Mouse (Mus musculus): ENCODE data around the gene Cnih1. TPM values are rescaled to one million over a fixed set of nuclear protein-coding genes. Genes with fewer than 3 reads are reported as not detected.
"Not testable (repeated sequence)": the region's sequence is repeated elsewhere in the genome, so short reads cannot be mapped to it uniquely, and the experiment has no call there.

Gene Cnih1
- polyA plus RNA-seq, 1 experiment from 2014 or later = 188 TPM

GRCm38 (mm10) chr14:46759970-46760354 is 28.2 kb downstream of the Cnih1 start:
- peaks cover 13% of the 10 kb centered on the region for H3K4me1 ChIP-seq
- H3K27ac ChIP-seq (replicated peaks) = no peak overlapping the region
- under 1% methylated on average over 7 of the region's 7 CpGs for WGBS
- H3K9me3 ChIP-seq (replicated peaks) = no peaks in the 10 kb centered on the region
- H3K4me3 ChIP-seq (replicated peaks) = peak overlapping the region; percentile 70
- H3K9ac ChIP-seq = no peak overlapping the region
- peak overlapping the region; percentile 91 for H3K4me2 ChIP-seq (replicated peaks)
- no peaks in the 10 kb centered on the region for H3K27me3 ChIP-seq
- peaks cover 7% of the 10 kb centered on the region; the same call in 1 of the 2 replicates for H3K36me3 ChIP-seq
- ATAC-seq (ENCODE audit: insufficient number of reproducible peaks, low FRiP score, low TSS enrichment, low read depth) = no peak

- Histone ChIP-seq H3K4me3 (replicated peaks) (no peak overlapping the region), H3K36me3 (no peaks in the 10 kb centered on the region), H3K4me2 (replicated peaks) (no peak overlapping the region), H3K9me3 (replicated peaks) (no peaks in the 10 kb centered on the region), H3K27me3 (no peaks in the 10 kb centered on the region), H3K9ac (no peak overlapping the region), H3K27ac (replicated peaks) (no peak overlapping the region), H3K4me1 (peaks cover 13% of the 10 kb centered on the region)
- WGBS = 58% methylated on average over 9 of the region's 9 CpGs
- ATAC-seq (ENCODE audit: insufficient number of reproducible peaks, low FRiP score, low TSS enrichment, low read depth) = no peak
Measured at GRCm38 (mm10) chr14:46757736-46758135, 30.5 kb downstream of the Cnih1 start.

GRCm38 (mm10) chr14:46755851-46756250 is 32.4 kb downstream of the Cnih1 start:
- no peak for ATAC-seq (ENCODE audit: insufficient number of reproducible peaks, low FRiP score, low TSS enrichment, low read depth)
- no peaks in the 10 kb centered on the region for H3K9me3 ChIP-seq (replicated peaks)

GRCm38 (mm10) chr14:46754371-46754770 is 33.8 kb downstream of the Cnih1 start:
- 70% methylated on average over 10 of the region's 10 CpGs for WGBS
- H3K27me3 ChIP-seq; H3K36me3 ChIP-seq; H3K4me2 ChIP-seq (replicated peaks); H3K27ac ChIP-seq (replicated peaks); ATAC-seq (ENCODE audit: insufficient number of reproducible peaks, low FRiP score, low TSS enrichment, low read depth); H3K4me1 ChIP-seq; H3K9ac ChIP-seq; H3K4me3 ChIP-seq (replicated peaks); H3K9me3 ChIP-seq (replicated peaks): not testable (repeated sequence)

More at GRCm38 (mm10) chr14:46755851-46756250, 32.4 kb downstream of the Cnih1 start:
- Histone ChIP-seq H3K4me1 (peaks cover 1% of the 10 kb centered on the region), H3K36me3 (no peaks in the 10 kb centered on the region), H3K4me3 (replicated peaks) (no peak overlapping the region), H3K27ac (replicated peaks) (no peak overlapping the region), H3K4me2 (replicated peaks) (no peak overlapping the region), H3K27me3 (no peaks in the 10 kb centered on the region), H3K9ac (no peak overlapping the region)
- WGBS = 92% methylated on average over 8 of the region's 8 CpGs

GRCm38 (mm10) chr14:46745413-46745812 is 42.8 kb downstream of the Cnih1 start:
- H3K4me2 ChIP-seq (replicated peaks) = no peak overlapping the region
- no peak overlapping the region for H3K27ac ChIP-seq (replicated peaks)
- H3K9me3 ChIP-seq (replicated peaks) = no peaks in the 10 kb centered on the region
- H3K27me3 ChIP-seq = no peaks in the 10 kb centered on the region
- H3K4me3 ChIP-seq (replicated peaks) = no peak overlapping the region
- no peak overlapping the region for H3K9ac ChIP-seq
- no peaks in the 10 kb centered on the region for H3K4me1 ChIP-seq
- 89% methylated on average over 8 of the region's 8 CpGs for WGBS
- H3K36me3 ChIP-seq = no peaks in the 10 kb centered on the region
- ATAC-seq (ENCODE audit: insufficient number of reproducible peaks, low FRiP score, low TSS enrichment, low read depth) = no peak

GRCm38 (mm10) chr14:46742674-46743073 is 45.5 kb downstream of the Cnih1 start:
- H3K36me3 ChIP-seq = no peaks in the 10 kb centered on the region
- H3K4me3 ChIP-seq (replicated peaks) = no peak overlapping the region
- H3K9ac ChIP-seq = no peak overlapping the region
- ATAC-seq (ENCODE audit: insufficient number of reproducible peaks, low FRiP score, low TSS enrichment, low read depth) = no peak
- WGBS = 91% methylated on average over 2 of the region's 2 CpGs
- H3K4me2 ChIP-seq (replicated peaks) = no peak overlapping the region
- H3K4me1 ChIP-seq = no peaks in the 10 kb centered on the region
- no peaks in the 10 kb centered on the region for H3K9me3 ChIP-seq (replicated peaks)
- no peak overlapping the region for H3K27ac ChIP-seq (replicated peaks)
- H3K27me3 ChIP-seq = no peaks in the 10 kb centered on the region

GRCm38 (mm10) chr14:46737346-46737745 is 50.9 kb downstream of the Cnih1 start:
- ATAC-seq (ENCODE audit: insufficient number of reproducible peaks, low FRiP score, low TSS enrichment, low read depth); H3K9me3 ChIP-seq (replicated peaks); H3K4me1 ChIP-seq; H3K4me2 ChIP-seq (replicated peaks); H3K27me3 ChIP-seq; H3K36me3 ChIP-seq; H3K27ac ChIP-seq (replicated peaks); H3K4me3 ChIP-seq (replicated peaks); H3K9ac ChIP-seq: not testable (repeated sequence)

- no peaks in the 10 kb centered on the region for H3K27me3 ChIP-seq
- no peak overlapping the region for H3K4me2 ChIP-seq (replicated peaks)
- H3K9me3 ChIP-seq (replicated peaks) = no peaks in the 10 kb centered on the region
- H3K4me1 ChIP-seq = peaks cover 6% of the 10 kb centered on the region; the same call in 1 of the 2 replicates
- no peak for ATAC-seq (ENCODE audit: insufficient number of reproducible peaks, low FRiP score, low TSS enrichment, low read depth)
- no peak overlapping the region for H3K4me3 ChIP-seq (replicated peaks)
- no peaks in the 10 kb centered on the region for H3K36me3 ChIP-seq
- no peak overlapping the region for H3K27ac ChIP-seq (replicated peaks)
- WGBS = 87% methylated on average over 4 of the region's 4 CpGs
- no peak overlapping the region for H3K9ac ChIP-seq
Measured at GRCm38 (mm10) chr14:46736366-46736765, 51.8 kb downstream of the Cnih1 start.

- Histone ChIP-seq H3K4me1 (peaks cover 6% of the 10 kb centered on the region; the same call in 1 of the 2 replicates), H3K9me3 (replicated peaks) (no peaks in the 10 kb centered on the region), H3K9ac (no peak overlapping the region), H3K27me3 (no peaks in the 10 kb centered on the region), H3K27ac (replicated peaks) (no peak overlapping the region), H3K36me3 (no peaks in the 10 kb centered on the region), H3K4me3 (replicated peaks) (no peak overlapping the region; the same call in 1 of the 2 replicates), H3K4me2 (replicated peaks) (peak overlapping the region; percentile 34)
- 59% methylated on average over 14 of the region's 14 CpGs for WGBS
- no peak for ATAC-seq (ENCODE audit: insufficient number of reproducible peaks, low FRiP score, low TSS enrichment, low read depth)
Measured at GRCm38 (mm10) chr14:46734761-46735455, 53.3 kb downstream of the Cnih1 start.

- no peak overlapping the region; the same call in 1 of the 2 replicates for H3K4me2 ChIP-seq (replicated peaks)
- ATAC-seq (ENCODE audit: insufficient number of reproducible peaks, low FRiP score, low TSS enrichment, low read depth) = no peak
- peaks cover 6% of the 10 kb centered on the region; the same call in 1 of the 2 replicates for H3K4me1 ChIP-seq
- no peak overlapping the region for H3K9ac ChIP-seq
- H3K27me3 ChIP-seq = no peaks in the 10 kb centered on the region
- H3K4me3 ChIP-seq (replicated peaks) = no peak overlapping the region
- H3K9me3 ChIP-seq (replicated peaks) = no peaks in the 10 kb centered on the region
- no peaks in the 10 kb centered on the region for H3K36me3 ChIP-seq
- WGBS = 38% methylated on average over 5 of the region's 5 CpGs
- no peak overlapping the region for H3K27ac ChIP-seq (replicated peaks)
Measured at GRCm38 (mm10) chr14:46734262-46734661, 53.9 kb downstream of the Cnih1 start.

GRCm38 (mm10) chr14:46725743-46726142 is 62.5 kb downstream of the Cnih1 start:
- Histone ChIP-seq H3K27ac (replicated peaks) (no peak overlapping the region), H3K4me3 (replicated peaks) (no peak overlapping the region), H3K4me1 (peaks cover 11% of the 10 kb centered on the region; the same call in 1 of the 2 replicates), H3K9me3 (replicated peaks) (no peaks in the 10 kb centered on the region), H3K4me2 (replicated peaks) (no peak overlapping the region), H3K36me3 (no peaks in the 10 kb centered on the region), H3K9ac (no peak overlapping the region), H3K27me3 (no peaks in the 10 kb centered on the region)
- no peak for ATAC-seq (ENCODE audit: insufficient number of reproducible peaks, low FRiP score, low TSS enrichment, low read depth)
- WGBS = 34% methylated on average over 3 of the region's 3 CpGs

Measured in embryonic facial prominence, embryonic 15.5 days (tissue).